Mouse (Mus musculus) stomach, embryonic 16.5 days (tissue): ENCODE data around the gene Pmm1. TPM values are rescaled to one million over a fixed set of nuclear protein-coding genes. Genes with fewer than 3 reads are reported as not detected.
"Not testable (repeated sequence)": the region's sequence is repeated elsewhere in the genome, so short reads cannot be mapped to it uniquely, and the experiment has no call there.

Experiments used
- ATAC-seq: fragments of 200-750 bp; cut with Nextera tagmentation; 2 replicates; pipeline ENCODE4 v1.8.0; 2017; ENCODE audit warnings: moderate number of reproducible peaks, moderate TSS enrichment; ENCODE audit not compliant: insufficient read depth, low FRiP score
- H3K27ac ChIP-seq: fragments of 300-500 bp; sonication (generic); 2 replicates; pipeline ENCODE4 v1.5.1; 2014; ENCODE audit warnings: low read length
- H3K27me3 ChIP-seq: fragments of 300-500 bp; sonication (generic); 2 replicates; pipeline ENCODE4 v1.6.1; 2014; ENCODE audit warnings: low read length, control low read depth, mixed read lengths; ENCODE audit not compliant: control insufficient read depth, insufficient read depth
- H3K36me3 ChIP-seq: fragments of 300-500 bp; sonication (generic); 2 replicates; pipeline ENCODE4 v1.6.1; 2014; ENCODE audit warnings: low read length; ENCODE audit not compliant: control insufficient read depth, insufficient read depth
- H3K4me1 ChIP-seq: fragments of 300-500 bp; sonication (generic); 2 replicates; pipeline ENCODE4 v1.6.1; 2014; ENCODE audit warnings: low read length, control low read depth, mixed read lengths; ENCODE audit not compliant: control insufficient read depth, insufficient read depth
- H3K4me2 ChIP-seq: fragments of 300-500 bp; sonication (generic); 2 replicates; pipeline ENCODE4 v1.6.1; 2014; ENCODE audit warnings: low read depth, low read length, mixed read lengths
- H3K4me3 ChIP-seq: fragments of 300-500 bp; sonication (generic); replicated peaks from 2 replicates; pipeline ENCODE4 v1.5.1; 2014; ENCODE audit warnings: mild to moderate bottlenecking, low read length
- H3K9ac ChIP-seq: fragments of 300-500 bp; sonication (generic); 2 replicates; pipeline ENCODE4 v1.6.1; 2014; ENCODE audit warnings: low read length
- H3K9me3 ChIP-seq: fragments of 300-500 bp; sonication (generic); replicated peaks from 2 replicates; pipeline ENCODE4 v1.6.1; 2016; ENCODE audit warnings: low read length, control low read depth; ENCODE audit not compliant: control insufficient read depth
- WGBS: fragments of 180-500 bp; shearing (Covaris S2); extraction: QIAGEN DNeasy Blood & Tissue Kit; methylation state at CpG from one replicate; pipeline ENCODE4 v1.1.7; 2014; 5-methylcytosine and 5-hydroxymethylcytosine counted together
- polyA plus RNA-seq: library from polyadenylated mRNA; unstranded; fragments of >200 nt; fragmentation: Nextera tagmentation; extraction: Ambion mirVana; gene quantifications from 2 replicates; pipeline ENCODE4 v1.2.1, GENCODE M21; 2015

Pmm1 gene
- polyA plus RNA-seq, 1 experiment from 2014 or later, result 31.5 TPM

GRCm38 (mm10) chr15:81914668-81915067, 46.1 kb downstream of the Pmm1 start:
- WGBS, result 84% methylated on average over 5 of the region's 5 CpGs
- Histone ChIP-seq H3K27me3 (no peaks in the 10 kb centered on the region), H3K27ac (no peak overlapping the region), H3K4me3 (no peak overlapping the region), H3K9me3 (no peaks in the 10 kb centered on the region), H3K4me2 (no peak overlapping the region), H3K36me3 (peaks cover 14% of the 10 kb centered on the region), H3K9ac (no peak overlapping the region), H3K4me1 (no peaks in the 10 kb centered on the region)
- ATAC-seq, result no peak

GRCm38 (mm10) chr15:81912498-81912897, 48.2 kb downstream of the Pmm1 start:
- H3K4me2 ChIP-seq, result no peak overlapping the region
- ATAC-seq, result 0 out of 2 replicates have a peak, but pooled peaks have one; percentile 37
- H3K27me3 ChIP-seq, result no peaks in the 10 kb centered on the region
- H3K9me3 ChIP-seq, result no peaks in the 10 kb centered on the region
- no peak overlapping the region for H3K9ac ChIP-seq
- no peaks in the 10 kb centered on the region for H3K4me1 ChIP-seq
- H3K4me3 ChIP-seq, result no peak overlapping the region
- no peak overlapping the region for H3K27ac ChIP-seq
- H3K36me3 ChIP-seq, result peaks cover 21% of the 10 kb centered on the region
- 57% methylated on average over 2 of the region's 2 CpGs for WGBS

- H3K36me3 ChIP-seq, result peaks cover 16% of the 10 kb centered on the region
- WGBS, result 85% methylated on average over 4 of the region's 4 CpGs
- ATAC-seq, result not testable (repeated sequence)
Measured at GRCm38 (mm10) chr15:81908767-81909166, 52.0 kb downstream of the Pmm1 start.

GRCm38 (mm10) chr15:81907953-81908352, 52.8 kb downstream of the Pmm1 start:
- ATAC-seq, result no peak
- Histone ChIP-seq H3K36me3 (peaks cover 10% of the 10 kb centered on the region), H3K4me1 (no peaks in the 10 kb centered on the region), H3K9ac (no peak overlapping the region), H3K9me3 (no peaks in the 10 kb centered on the region), H3K27me3 (no peaks in the 10 kb centered on the region), H3K4me2 (no peak overlapping the region), H3K27ac (no peak overlapping the region), H3K4me3 (no peak overlapping the region)
- WGBS, result 82% methylated on average over 8 of the region's 8 CpGs

More at GRCm38 (mm10) chr15:81908767-81909166, 52.0 kb downstream of the Pmm1 start:
- H3K27me3 ChIP-seq, H3K4me3 ChIP-seq, H3K27ac ChIP-seq, H3K4me2 ChIP-seq, H3K4me1 ChIP-seq, H3K9me3 ChIP-seq, H3K9ac ChIP-seq: not testable (repeated sequence)

GRCm38 (mm10) chr15:81904939-81905338, 55.8 kb downstream of the Pmm1 start:
- H3K9ac ChIP-seq, result no peak overlapping the region
- ATAC-seq, result no peak
- peaks cover 18% of the 10 kb centered on the region; the same call in 1 of the 2 replicates for H3K36me3 ChIP-seq
- H3K27ac ChIP-seq, result no peak overlapping the region
- H3K27me3 ChIP-seq, result no peaks in the 10 kb centered on the region
- no peaks in the 10 kb centered on the region for H3K4me1 ChIP-seq
- no peak overlapping the region for H3K4me2 ChIP-seq
- 42% methylated on average over 2 of the region's 2 CpGs for WGBS
- no peaks in the 10 kb centered on the region for H3K9me3 ChIP-seq
- no peak overlapping the region for H3K4me3 ChIP-seq

Other genes with a start within 250 kb of the Pmm1 start
- gene Zc3h7b, start 215.9 kb downstream of the Pmm1 start, polyA plus RNA-seq, result 21.5 and 23.9 TPM in 2 replicates
- gene Rangap1, start 215.4 kb downstream of the Pmm1 start, polyA plus RNA-seq, result 95.8 and 98.5 TPM in 2 replicates
- gene Tef, start 158.5 kb downstream of the Pmm1 start, polyA plus RNA-seq, result 21.0 and 24.6 TPM in 2 replicates
- 30.0 and 31.7 TPM in 2 replicates for gene Tob2, start 102.1 kb downstream of the Pmm1 start, polyA plus RNA-seq
- 112 and 120 TPM in 2 replicates for gene Phf5a, start 89.0 kb downstream of the Pmm1 start, polyA plus RNA-seq
- 190 and 200 TPM in 2 replicates for gene Aco2, start 88.6 kb downstream of the Pmm1 start, polyA plus RNA-seq
- 58.6 and 70.1 TPM in 2 replicates for gene Polr3h, start 34.7 kb downstream of the Pmm1 start, polyA plus RNA-seq
- 17.1 and 18.2 TPM in 2 replicates for gene Csdc2, start 24.2 kb downstream of the Pmm1 start, polyA plus RNA-seq
- gene 1700029P11Rik, start 19.6 kb upstream of the Pmm1 start, polyA plus RNA-seq, result not detected in 2 replicates
- 71.9 and 72.2 TPM in 2 replicates for gene Xrcc6, start 26.9 kb upstream of the Pmm1 start, polyA plus RNA-seq
- 18.6 and 19.8 TPM in 2 replicates for gene Desi1, start 72.9 kb upstream of the Pmm1 start, polyA plus RNA-seq
- 209 and 251 TPM in 2 replicates for gene Snu13, start 86.7 kb upstream of the Pmm1 start, polyA plus RNA-seq
- not detected in 2 replicates for gene 4930407I10Rik, start 98.2 kb upstream of the Pmm1 start, polyA plus RNA-seq
- 0.03 TPM in 1 of 2 replicates, not detected in the other for gene Mei1, start 109.1 kb upstream of the Pmm1 start, polyA plus RNA-seq
- gene Ccdc134, start 167.0 kb upstream of the Pmm1 start, polyA plus RNA-seq, result 15.9 and 17.2 TPM in 2 replicates
- gene Srebf2, start 186.3 kb upstream of the Pmm1 start, polyA plus RNA-seq, result 161 and 169 TPM in 2 replicates